Mouse (Mus musculus): Measurements from ENCODE around the gene Slc22a20.

Gene Slc22a20

GRCm38 (mm10) chr19:5927026-5927425, 58.9 kb downstream of the Slc22a20 start:
- no peak for DNase-seq (ENCODE audit: low read depth in 1 of 2, low spot score in 2 of 2)

DNA sequence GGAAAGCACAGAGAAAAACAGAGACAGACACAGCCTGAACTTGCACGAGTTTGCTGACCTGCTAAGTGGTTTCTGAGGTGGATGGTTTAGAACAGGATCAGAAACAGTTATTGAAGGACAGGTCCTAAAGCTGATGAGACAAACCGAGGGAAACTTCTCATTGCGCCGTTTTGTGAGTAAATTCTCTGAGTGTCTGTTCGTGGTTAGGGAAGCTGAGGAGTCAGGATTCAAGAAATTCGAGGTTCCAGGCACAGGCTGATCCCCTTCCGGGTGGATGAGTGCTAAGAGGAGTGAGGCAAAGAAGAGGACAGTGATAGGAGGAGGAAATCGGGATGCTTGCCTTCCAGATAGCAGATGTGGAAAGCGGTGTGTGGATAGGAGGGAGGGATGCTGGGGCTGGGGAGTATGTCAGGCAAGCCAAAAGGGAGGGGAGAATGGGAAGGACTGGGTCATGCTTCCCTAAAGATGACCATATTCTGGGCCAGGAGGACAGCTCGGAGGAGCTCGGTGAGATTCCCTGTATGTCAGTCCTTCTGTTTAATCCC, 60.6 kb downstream of the Slc22a20 start:
- DNase-seq (ENCODE audit: low read depth in 1 of 2, low spot score in 2 of 2): no peak

GRCm38 (mm10) chr19:5924713-5925093, 61.2 kb downstream of the Slc22a20 start, which contains the start of gene Cdc42ep2:
Gene Cdc42ep2, minus strand, starts transcription at chr19:5924816.
- peak; percentile 66 to 92 for DNase-seq (ENCODE audit: low read depth in 1 of 2, low spot score in 2 of 2)

GRCm38 (mm10) chr19:5923990-5924712, 61.8 kb downstream of the Slc22a20 start:
- peak; percentile 53 to 76 for DNase-seq (ENCODE audit: low read depth in 1 of 2, low spot score in 2 of 2)

- no peak for DNase-seq (ENCODE audit: low read depth in 1 of 2, low spot score in 2 of 2)
Observed at GRCm38 (mm10) chr19:5922963-5923362, 63.0 kb downstream of the Slc22a20 start.

- DNase-seq (ENCODE audit: low read depth in 1 of 2, low spot score in 2 of 2): no peak
Observed at GRCm38 (mm10) chr19:5922119-5922942, 63.6 kb downstream of the Slc22a20 start.

DNA sequence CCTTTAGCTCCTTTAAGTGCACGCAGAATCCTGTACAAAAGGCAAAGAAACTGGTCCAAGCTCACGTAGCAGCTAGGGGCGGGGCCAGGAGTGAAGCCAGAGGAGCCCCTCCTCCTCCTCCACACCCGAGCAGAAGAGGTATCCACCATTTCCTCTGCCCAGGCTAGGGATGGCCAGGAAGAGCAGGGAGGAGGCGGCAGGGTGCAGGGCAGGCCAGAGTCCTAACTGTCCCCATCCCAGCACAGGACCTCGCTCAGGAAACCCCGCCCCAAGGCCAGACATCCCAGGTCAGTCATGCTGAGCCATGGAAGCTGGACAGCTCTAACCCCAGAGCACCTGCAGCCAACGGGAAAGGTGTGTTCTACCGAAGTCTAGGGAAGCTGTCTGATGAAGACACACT, 64.2 kb downstream of the Slc22a20 start:
- no peak for DNase-seq (ENCODE audit: low read depth in 1 of 2, low spot score in 2 of 2)
